Mouse (Mus musculus) embryo, embryonic 10.5 days (tissue): Measurements from ENCODE around the gene Pdcd4.

Source experiments
- DNase-seq: peaks from one replicate; pipeline ENCODE4 v3.0.0-alpha.2; 2015; ENCODE audit warnings: low spot score

Pdcd4 gene

DNA sequence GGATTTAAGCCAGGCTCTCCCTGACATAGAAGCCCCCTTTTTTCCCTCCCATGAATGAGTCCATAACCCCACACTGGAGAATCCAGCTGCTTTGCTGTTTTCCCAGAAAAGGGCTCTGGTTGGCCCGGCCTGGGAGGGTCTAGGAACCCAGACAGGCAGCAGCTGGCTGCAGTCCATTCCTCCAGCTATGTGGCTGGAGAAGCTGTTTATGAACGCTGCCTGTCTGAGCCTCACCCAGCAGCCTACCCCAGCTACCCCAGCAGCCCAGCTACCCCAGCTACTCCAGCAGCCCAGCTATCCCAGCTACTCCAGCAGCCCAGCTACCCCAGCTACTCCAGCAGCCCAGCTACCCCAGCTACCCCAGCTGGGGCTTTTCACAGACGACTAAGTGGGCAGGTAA is at the start of gene Pdcd4:
Pdcd4 (plus strand) TSS at position 171 of the 400 bp plus-strand sequence.
- DNase-seq, result no peak

DNA sequence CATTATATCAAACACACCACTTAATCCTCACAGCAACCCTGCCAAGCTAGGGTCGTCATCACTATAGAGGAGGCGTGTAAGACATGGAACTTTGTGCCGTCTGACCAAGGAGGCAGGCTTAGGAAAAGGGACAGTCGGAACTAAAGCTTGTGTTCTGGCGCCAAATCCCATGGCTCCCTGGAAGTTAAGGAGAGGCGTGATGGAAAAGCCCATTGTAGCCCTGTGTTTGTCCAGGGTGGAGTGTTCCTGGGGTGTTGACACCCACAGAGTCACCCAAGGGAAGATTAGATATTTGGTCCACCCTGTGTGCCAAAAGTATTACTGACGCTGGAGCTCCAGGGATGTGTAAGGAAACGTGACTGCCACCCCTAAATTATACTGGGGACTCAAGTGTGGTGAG is 48.1 kb upstream of the Pdcd4 start:
- no peak for DNase-seq

DNA sequence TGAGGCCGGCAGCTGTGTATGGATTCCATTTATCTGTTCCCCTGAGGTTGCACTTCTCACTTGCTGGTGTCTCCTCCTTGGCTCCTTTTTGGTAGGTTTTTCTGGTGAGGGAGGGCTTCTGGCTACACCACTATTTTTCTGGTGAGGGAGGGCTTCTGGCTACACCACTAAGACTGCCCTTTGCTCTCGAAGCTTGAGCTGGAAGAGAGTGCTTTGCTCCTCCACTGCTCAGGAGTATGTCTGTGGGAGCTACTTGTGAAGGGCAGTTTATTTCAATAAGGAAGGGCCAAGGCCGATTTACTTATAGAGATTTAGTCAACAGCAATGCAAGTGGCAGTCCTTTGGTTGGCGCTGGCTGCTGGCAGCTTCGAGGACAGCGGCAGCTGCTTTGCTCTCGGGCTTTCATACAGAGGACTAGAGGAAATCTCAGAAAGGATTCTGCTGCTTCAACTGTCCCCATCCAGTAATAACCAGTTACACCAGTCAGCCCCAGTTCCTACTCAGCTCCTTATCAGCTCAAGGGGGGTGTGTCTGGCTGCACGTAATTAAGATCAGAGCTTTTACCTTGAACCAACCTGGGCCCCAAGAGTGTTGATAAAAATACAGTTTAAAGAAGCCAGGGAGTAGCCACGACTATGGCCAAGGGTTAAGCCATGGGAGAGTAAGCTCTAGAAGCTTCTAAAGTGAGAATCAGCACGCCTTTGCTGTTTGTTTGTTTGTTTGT is 43.6 kb upstream of the Pdcd4 start:
- DNase-seq, result no peak

DNA sequence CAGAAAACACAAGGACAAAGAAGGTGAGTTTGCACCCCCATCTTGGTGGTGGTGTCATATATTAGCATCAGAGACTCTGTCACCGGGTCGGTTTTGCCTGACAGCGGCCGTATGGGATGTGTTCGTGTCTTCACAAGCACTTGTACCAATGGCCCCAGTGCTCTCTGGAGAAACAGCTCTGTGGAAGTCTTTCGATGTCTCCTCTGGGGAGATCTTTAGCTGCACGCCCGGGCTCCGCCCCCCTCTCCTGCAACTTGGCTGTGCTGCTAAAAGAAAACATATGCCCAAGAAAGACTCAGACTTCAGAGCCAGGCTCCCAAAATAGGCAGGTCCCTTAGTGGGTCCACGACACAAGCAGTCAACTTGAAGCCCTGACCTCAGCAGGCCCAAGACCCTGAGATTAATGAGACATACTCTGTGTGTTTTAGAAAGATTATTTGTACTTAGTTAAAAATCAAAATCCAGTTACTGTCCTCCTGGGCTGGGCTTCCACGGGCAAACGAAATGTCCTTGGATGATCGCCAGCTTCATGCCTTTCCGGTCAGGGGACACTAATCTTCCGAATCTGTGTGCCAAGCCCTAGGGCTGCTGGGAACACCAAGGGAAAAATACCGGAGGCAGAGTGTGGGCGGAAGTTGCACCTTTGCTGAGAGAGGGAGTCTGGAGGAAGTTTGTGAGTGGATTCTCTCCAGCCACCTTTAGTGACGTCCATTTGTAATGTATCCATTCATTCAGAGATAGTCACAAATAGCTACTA is 41.7 kb upstream of the Pdcd4 start:
- DNase-seq, result peak; percentile 53

DNA sequence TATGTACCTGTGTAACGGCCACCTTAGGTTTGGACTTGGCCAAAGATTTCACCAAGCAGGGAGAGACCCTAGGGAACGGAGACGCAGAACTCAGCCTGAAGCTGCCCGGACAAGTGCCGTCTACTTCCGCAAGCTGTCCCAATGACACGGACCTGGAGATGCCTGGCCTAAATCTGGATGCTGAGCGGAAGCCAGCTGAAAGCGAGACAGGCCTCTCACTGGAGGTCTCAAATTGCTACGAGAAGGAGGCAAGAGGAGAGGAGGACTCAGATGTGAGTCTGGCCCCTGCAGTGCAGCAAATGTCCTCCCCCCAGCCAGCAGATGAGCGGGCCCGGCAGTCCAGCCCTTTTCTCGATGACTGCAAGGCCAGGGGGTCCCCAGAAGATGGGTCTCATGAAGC is 40.7 kb upstream of the Pdcd4 start:
- no peak for DNase-seq

DNA sequence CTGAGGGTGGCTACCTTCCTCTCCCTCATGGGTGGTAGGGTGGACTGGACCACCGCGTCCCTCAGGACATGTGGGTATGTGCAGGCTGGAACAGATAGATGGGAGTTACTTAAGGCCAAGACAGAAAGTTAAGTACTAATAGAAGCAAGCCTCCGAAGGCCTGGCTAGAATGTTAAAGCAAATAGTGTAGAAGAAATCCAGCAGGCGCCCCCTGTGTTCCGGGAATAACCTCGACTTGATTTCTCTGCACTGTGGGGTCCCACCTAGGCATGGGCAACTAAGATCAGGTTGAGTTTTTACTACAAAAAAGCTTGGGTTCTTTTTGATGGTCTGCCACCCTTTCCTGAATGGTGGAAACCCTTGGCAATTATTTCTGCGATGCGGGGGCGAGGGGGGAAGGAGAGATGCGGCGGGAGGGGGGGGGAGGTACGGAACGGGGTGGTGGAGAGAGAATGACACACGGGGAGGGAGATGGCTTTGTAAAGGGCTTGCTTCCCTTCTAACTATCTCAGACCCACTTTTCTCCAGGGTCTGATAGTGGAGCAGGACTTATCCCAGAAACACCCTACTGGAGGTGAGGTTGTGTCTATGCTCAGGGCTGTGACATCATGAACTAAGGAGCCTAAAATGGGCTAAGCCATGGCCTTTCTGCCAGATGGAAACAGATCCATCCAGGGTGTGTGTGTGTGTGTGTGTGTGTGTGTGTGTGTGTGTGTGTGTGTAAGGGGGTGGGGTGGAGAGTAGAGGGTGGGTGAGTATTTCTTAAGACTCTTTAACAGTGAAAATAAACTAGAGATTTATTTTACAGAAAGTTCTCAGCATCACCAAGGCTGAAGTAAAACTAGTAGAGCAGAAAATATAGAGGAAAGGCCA is 40.0 kb upstream of the Pdcd4 start:
- no peak for DNase-seq

DNA sequence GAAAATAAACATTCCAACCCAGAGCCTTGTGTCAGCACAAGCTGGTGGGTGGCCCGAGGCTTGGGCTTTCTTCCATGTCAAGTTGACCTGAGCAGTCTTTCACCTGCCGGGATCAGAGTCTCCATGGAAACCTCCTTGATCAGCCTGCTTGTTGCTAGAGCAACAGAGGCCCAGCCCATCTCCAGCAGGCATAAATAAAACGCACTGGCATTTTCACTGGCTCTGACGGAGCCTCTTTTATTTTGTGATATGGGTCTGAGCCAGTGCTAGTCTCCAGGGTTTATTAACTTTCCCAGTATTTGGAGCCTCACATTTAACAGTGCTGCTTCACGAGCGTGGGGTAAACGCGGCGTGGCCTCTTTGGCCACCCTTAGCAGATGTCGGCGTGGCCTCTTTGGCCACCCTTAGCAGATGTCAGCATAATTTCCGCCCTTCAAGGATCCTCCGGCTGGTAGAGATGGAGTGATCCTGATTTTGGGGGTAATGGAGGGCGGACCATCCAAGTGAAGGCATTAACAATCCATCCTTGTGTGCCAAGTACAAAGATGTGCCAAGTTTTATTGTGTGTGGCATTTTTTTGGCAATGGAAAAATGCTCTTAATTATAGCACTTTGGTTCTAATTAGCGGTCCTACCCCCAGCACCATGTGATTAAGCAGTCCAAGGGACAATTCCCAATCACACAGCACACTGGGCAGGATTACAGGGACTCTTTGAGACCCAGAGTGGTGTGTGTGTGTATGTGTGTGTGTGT is 39.2 kb upstream of the Pdcd4 start:
- peak; percentile 82 for DNase-seq

DNA sequence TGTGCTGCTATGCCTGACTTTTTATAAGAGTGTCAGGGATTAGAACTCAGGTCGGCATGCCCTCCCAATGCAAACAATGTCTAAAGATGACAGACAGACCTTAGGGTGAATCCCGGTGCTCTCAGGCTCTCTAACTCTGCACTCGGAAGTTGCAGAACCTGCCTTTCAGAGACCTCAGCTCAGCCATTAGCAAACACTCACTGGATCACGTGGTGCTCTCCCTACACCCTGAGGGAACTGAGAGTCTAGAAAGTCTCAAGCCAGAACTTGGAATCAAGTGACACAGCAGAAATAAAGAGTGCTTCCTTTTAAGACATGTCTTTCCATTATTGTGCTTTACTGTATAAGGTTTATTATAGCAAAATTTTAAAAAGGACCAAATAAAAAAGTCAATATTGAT is 37.1 kb upstream of the Pdcd4 start:
- no peak for DNase-seq

DNA sequence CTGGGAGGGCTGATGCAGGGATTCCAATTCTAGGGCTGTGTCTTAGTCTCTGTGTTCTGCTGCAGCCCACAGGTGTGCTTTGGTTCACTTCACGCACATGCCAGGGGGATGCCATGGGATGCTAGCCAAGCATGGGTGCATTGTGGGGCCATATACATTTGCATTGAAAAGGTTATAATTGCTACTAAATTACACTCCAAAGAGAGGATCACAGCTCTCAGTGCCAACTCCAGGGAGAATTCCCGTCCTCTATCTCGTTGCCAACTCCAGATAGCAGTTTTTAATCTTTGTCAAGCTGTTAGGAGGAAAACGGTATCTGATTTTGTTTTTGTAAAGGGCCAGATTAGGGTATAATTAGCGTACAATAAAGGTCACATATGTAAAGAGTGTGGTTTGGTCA is 36.2 kb upstream of the Pdcd4 start:
- no peak for DNase-seq

DNA sequence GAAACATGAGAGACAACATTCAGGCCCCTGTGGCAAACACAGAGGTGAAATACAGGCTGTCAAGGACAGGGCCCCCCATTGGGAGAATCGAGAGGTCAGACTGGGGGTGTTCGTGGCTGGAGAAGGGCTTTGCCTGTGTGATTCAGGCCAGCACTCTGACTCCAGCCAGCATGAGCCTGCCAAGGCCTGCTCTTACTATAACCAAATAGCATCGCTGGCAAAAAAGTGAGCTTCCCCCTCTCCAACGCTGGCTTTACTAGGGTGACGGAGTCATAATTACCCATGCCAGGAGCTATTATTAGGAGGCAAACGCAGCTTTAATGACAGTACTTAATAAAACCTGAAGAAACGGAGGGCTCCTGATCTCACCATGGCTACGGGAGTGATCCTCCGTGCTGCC is 35.2 kb upstream of the Pdcd4 start:
- DNase-seq, result no peak

DNA sequence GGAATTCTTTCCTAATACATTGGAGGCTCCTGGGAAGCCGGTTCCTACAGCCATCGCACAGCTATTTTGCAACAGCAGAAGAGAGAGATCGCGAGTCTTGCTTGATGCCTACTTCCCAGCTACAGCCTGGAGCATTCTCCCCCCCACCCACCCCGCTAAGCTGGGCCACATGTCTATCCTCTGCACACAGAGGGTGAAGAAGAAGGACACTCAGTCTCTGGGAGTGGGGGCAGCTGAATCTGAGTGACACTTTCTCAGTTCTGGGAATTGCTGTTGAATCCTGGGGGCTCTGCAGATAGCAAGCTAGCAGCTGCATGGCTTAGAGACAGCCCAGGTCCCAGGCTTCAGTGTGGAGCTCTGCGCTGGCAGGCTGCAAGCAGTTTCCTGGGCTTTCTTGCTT is 34.1 kb upstream of the Pdcd4 start:
- no peak for DNase-seq

DNA sequence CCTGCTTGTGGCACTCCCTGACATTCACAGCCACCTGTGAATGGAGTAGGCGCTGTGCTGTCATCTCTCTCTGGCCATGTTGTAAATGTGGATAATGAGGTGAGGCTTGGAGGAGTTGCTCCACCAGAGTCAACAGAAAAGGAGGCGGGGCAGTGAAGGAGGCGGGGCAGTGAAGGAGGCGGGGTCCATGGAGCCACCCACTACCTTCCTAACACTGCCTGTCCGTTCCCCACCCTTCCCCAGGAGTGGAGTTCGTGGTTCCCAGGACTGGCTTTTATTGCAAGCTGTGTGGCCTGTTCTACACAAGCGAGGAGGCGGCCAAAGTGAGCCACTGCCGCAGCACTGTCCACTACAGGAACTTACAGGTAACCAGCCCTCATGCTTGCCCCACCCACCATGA is 32.9 kb upstream of the Pdcd4 start:
- no peak for DNase-seq

DNA sequence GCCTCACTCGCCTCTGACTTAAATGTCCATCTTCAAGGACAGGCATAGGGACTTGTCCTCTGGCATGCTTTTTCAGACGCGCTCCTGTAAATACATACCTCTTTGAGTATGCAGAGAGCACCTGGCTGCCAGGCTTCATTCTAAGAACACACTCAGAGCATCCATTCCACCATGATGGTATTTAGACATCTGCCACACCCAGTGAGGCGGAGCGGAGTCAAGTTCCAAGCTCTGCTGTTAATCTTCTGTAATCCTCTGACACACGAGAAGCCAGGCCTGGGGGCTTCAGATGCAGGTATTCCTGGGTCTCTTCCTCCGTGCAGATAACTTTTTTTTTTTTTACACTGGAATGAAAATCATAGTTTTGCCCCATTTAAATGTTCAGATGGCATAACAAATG is 32.4 kb upstream of the Pdcd4 start:
- DNase-seq, result no peak

DNA sequence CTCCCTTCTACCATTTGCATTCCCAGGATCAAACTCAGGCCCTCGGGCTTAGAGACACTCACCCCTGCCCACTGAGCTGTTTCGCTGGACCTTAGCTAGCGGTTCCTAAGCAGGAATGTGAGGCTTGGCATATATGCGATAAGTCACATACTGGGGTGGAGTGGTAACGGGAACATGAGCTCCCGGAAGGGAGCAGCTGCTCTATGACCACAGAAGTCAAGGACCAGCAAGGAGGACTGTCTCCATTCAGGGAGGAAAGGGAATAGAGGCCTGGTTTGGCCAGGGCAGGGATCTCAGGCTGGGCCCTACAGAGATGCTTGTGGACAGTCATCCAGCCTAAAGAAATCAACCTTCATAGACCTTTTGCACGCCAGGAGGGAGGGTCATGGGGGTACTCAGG is 30.7 kb upstream of the Pdcd4 start:
- DNase-seq, result no peak

DNA sequence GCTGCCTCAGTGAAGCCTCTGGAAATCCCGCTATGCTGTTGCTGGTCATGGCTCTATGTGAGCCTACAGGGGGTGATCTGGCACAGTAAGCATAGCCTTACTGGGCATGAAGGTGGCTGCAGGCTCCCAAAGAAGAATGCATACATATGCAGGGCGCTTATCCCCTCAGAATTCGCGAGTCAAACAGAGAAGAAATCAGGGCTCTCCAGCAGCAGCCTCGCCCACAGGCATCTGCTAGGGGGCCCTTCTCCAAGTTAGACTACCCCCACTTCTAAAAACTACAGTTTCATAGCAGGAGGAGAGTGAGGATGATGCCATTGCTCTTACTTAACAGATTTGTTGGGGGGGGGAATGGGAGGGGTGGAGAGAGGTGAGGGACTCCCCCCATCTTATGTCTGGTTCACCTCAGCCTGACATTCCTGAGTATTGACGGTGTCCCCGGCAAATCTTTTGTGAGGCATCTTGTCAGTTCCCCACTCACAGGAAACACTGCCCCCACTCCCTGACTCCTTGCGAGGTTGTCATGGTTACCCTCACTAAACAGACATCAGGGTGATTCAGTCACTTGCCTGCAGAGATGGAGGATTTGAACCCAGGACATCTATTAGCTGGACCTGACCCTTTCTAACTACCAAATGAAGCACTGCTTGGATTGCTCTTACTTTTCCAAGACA is 29.3 kb upstream of the Pdcd4 start:
- DNase-seq, result no peak

DNA sequence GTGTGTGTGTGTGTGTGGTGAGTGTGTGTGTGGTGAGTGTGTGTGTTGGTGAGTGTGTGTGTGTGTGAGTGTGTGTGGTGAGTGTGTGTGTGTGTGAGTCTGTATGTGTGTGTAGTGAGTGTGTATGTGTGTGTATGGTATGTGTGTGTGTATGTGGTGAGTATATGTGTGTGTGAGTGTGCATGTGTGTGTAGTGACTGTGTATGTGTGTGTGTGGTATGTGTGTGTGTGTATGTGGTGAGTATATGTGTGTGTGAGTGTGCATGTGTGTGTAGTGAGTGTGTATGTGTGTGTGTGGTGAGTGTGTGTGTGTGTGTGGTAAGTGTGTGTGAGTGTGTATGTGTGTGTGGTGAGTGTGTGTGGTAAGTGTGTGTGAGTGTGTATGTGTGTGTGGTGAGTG is 24.8 kb upstream of the Pdcd4 start:
- no peak for DNase-seq

DNA sequence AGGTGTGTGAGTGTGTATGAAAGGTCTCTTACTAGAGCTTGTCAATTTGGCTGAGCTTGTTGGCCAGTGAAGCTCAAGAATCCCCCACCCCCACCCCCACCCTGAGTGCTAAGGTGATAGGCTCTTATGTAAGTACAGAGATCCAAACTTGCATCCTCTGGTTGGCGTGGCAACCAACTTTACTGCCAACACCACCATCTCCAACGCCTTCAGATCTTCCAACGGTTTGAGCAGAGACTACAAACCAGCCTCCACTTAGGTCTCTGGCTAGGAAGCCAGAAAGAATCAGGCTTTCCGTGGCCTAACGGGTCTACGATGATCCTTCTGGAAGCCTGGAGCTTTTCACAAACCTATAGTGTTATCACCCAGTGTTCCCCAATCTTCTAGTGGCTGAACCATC is 23.9 kb upstream of the Pdcd4 start:
- DNase-seq, result no peak

DNA sequence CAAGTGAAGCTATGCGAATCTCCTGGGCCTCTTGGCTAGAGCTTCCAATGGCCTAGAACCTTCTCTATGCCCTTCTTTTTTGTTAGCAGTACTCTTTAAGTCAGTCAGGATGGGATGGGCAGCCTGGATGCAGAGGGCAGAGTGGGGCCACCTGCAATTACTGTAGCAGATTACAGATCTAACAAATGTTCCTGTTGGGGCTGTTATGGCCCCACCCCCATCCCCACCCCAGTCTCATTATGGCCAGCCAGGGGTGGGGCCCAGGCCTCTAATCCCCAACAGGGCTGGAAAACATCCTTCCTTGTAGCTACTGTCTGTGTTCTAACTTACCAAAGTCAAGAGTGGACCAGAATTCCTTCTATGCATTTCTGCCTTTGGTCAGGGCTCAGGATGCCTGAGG is 23.2 kb upstream of the Pdcd4 start:
- DNase-seq, result no peak

DNA sequence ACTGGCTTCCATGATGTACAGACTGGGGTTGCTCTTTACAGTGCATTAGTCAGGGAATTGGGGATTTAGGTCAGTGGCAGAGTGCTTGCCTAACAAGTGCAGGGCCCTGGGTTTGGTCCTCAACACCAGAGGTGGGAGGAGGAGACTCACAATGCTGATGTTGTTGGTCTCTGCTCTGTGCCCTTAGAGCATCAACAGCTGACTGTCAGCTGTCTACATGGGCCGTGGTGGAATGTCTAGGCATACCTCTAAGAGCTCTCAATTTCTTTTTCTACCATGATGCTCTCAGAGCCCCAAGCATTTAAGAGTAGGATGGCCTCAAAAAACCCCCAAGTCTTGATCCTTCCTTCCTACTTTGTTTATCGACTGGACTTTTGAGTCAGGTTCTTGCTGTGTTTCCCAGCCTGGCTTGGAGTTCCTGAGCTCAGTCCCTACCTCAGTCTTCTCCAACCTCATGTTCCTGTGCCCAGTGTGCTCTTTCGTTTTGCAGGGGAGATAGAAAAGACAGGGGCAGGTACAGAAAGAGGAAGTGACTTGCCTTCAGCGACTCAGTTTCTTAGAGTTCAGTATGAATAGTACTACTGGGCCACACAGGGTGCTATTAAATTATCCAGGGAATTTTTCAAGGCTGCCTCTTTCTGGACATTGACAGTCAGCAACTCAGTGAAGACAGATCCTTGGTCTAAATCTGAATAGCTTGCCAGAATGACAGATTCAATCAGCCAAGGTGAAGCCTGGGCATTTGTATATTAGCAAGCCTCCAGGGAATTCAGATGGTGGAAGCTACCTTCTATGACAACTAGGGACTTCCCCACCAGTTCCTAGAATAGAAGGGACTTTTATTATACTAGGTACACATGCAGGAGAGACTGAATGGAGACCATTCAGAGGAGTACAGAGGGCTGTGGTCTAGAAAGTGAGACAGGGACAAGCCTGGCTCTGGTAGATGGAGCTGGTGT is 22.3 kb upstream of the Pdcd4 start:
- DNase-seq, result no peak

DNA sequence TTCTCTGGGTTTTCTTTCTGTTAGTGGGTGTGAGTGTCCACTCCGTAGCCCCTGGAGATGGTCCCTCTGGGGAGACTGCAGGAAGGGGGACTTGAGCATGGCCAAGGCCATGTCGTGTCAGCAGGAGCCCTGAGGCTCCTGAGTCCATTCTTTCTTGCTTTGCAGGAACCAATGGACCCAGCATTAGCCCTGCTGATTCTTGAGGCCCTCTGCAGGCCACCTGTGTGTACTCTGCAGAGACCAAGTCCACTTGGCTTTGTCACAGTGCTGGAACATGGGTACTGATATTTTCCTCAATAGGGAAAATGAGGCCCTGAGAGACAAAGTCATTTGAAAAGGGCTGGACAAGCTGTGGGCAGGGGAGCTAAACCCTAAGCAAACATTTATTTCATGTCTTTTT is 21.5 kb upstream of the Pdcd4 start:
- no peak for DNase-seq
